Mouse (Mus musculus): ENCODE results near the gene Il6st. TPM values are rescaled to one million over a fixed set of nuclear protein-coding genes. Genes with fewer than 3 reads are reported as not detected.

The Il6st gene
- total RNA-seq, 1 experiment from 2014 or later = 20.9 TPM

DNA sequence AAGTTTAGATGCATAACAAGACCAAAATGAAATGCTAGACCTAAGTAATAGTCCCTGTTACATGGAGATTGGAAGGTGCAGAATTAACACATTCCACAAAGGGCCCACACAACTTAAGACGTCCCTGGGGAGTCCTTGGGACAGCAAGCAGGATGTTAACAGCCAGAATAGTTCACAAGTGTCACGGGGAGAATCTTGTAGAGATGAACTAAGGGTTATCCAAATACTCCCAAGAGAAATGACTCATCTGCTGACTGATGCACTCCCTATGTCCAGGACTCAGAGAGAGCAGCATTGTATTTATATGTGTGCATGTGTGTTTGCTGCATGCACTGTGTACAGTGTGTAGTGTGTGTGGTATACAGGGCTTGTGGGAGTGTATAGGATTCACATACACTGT lies 92.6 kb downstream of the Il6st start:
- no peak for ATAC-seq (ENCODE audit: extremely low read depth, insufficient number of reproducible peaks, low FRiP score, poor library complexity, severe bottlenecking)

Other genes with a start within 250 kb of the Il6st start
- gene Ankrd55, start 175.6 kb upstream of the Il6st start, total RNA-seq (2017) = not detected in 2 replicates
- 0.35 TPM in 1 of 2 replicates, not detected in the other for gene Il31ra, start 130.3 kb downstream of the Il6st start, total RNA-seq (2017)
- 0.23 TPM in 1 of 2 replicates, not detected in the other for gene Ddx4, start 188.4 kb downstream of the Il6st start, total RNA-seq (2017)
- 45.7 and 50.0 TPM in 2 replicates for gene Slc38a9, start 196.7 kb downstream of the Il6st start, total RNA-seq (2017)

All from neutrophil, adult 5-6 weeks (primary cell).